Mouse (Mus musculus): ENCODE results near the gene Gtpbp6. TPM values are rescaled to one million over a fixed set of nuclear protein-coding genes. Genes with fewer than 3 reads are reported as not detected.
"Not testable (repeated sequence)": the region's sequence is repeated elsewhere in the genome, so short reads cannot be mapped to it uniquely, and the experiment has no call there.

Gtpbp6 gene
- polyA plus RNA-seq (2016; fragmentation: Nextera tagmentation; extraction: Ambion mirVana): 33.3 and 35.6 TPM in 2 replicates

DNA sequence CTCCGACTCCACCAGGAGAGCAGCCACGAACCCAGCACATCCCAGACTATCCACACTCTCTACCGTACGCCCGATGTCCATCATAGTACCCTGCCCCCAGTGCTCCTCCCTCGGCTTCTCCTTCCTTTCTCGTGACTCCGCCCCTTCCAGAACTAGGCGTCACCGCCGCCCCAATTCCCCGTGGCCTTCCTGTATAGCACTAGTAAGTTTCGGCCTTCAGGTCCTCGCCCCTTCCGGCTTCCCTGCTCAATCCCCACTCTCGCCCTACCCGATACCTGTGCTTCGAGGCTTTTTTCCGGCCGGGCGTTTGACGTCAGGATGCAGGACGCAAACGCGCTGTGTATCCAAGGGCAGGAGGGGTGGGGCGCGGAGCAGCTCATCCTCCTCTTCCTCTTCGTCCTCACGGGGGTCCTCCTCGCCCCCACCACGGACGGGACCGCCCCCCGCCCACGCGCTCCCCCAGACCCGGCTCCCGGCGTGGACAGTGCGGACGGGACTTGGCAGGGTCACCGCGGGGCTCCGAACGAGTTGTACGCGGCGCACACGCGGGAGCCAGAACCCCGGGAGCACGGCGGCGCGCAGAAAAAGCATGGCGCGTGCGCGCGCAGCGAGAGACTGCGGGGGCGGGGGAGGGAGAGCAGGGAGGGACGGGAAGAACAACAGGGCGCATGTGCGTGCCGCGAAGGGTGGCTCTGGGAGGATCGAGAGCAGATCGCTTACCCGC, at the start of gene Gtpbp6:
Gtpbp6 (minus strand) TSS at position 617 of the 724 bp plus-strand sequence.
- WGBS: under 1% methylated on average over 71 of the region's 71 CpGs
- peak within 1 kb of the TSS; percentile 97 for H3K27ac ChIP-seq (replicated peaks)
- peak; percentile 97 for DNase-seq (ENCODE audit: low spot score)
- H3K4me3 ChIP-seq: peak within 1 kb of the TSS; percentile 86
- H3K27me3 ChIP-seq (replicated peaks; ENCODE audit: low read depth, poor library complexity, severe bottlenecking): no peaks in the 10 kb centered on the region
- peaks cover 54% of the 10 kb centered on the region for H3K36me3 ChIP-seq (replicated peaks)
- H3K9me3 ChIP-seq: no peaks in the 10 kb centered on the region; the same call in 1 of the 2 replicates
- peaks cover 24% of the 10 kb centered on the region for H3K4me1 ChIP-seq

DNA sequence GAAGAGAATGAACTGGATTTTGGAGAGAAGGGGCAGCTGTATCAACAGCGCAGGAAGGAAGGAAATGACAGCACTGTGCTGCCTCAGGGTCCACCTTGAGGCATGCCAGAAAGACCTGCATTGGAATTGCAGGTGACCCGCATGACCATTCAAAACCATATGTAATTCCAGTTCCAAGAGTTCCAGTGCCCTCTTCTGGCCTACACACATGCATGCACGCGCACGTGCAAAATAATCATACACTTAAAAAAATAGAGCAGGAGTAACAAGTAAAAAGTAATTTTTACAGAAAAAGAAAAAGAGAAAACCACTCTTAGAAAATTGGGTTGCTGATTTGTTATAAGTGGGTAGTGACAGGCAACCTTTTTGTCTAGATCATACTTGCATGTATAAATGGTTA, 35.0 kb upstream of the Gtpbp6 start:
- no peaks in the 10 kb centered on the region for H3K4me1 ChIP-seq
- WGBS: 84% methylated on average over 5 of the region's 5 CpGs
- H3K27ac ChIP-seq (replicated peaks): no peak overlapping the region
- no peak for DNase-seq (ENCODE audit: low spot score)
- H3K4me3 ChIP-seq: no peak overlapping the region
- H3K9me3 ChIP-seq: no peaks in the 10 kb centered on the region
- peaks cover 81% of the 10 kb centered on the region for H3K36me3 ChIP-seq (replicated peaks)
- no peaks in the 10 kb centered on the region for H3K27me3 ChIP-seq (replicated peaks; ENCODE audit: low read depth, poor library complexity, severe bottlenecking)

GRCm38 (mm10) chr5:110142309-110142708, 34.3 kb upstream of the Gtpbp6 start:
- DNase-seq (ENCODE audit: low spot score): no peak
- H3K4me1 ChIP-seq: no peaks in the 10 kb centered on the region
- H3K4me3 ChIP-seq: no peak overlapping the region
- H3K9me3 ChIP-seq: no peaks in the 10 kb centered on the region
- 89% methylated on average over 2 of the region's 2 CpGs for WGBS
- H3K36me3 ChIP-seq (replicated peaks): peaks cover 78% of the 10 kb centered on the region
- H3K27ac ChIP-seq (replicated peaks): no peak overlapping the region
- no peaks in the 10 kb centered on the region for H3K27me3 ChIP-seq (replicated peaks; ENCODE audit: low read depth, poor library complexity, severe bottlenecking)

DNA sequence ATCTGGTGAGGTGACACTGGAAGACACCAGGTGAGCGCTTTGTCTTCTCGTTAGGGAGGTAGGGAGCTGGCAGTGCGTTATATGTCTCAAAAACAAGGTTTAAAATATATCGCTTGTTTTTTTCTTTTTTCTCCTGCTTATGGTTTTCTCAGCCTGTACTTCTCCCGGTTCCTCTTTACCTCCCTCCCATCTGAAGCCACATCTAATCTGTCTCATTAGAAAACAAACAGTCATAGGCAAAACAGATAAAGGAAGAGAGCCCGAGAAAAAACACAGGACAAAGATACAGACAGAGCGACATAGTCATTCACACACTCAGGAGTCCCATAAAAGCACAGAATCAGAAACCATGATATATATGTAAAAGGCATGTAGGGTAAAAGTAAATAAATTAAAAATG, 32.4 kb upstream of the Gtpbp6 start:
- 92% methylated on average over 7 of the region's 7 CpGs for WGBS
- Histone ChIP-seq H3K27ac (replicated peaks) (no peak overlapping the region), H3K4me1 (peaks cover 7% of the 10 kb centered on the region), H3K4me3 (no peak overlapping the region), H3K27me3 (replicated peaks; ENCODE audit: low read depth, poor library complexity, severe bottlenecking) (no peaks in the 10 kb centered on the region), H3K36me3 (replicated peaks) (peaks cover 62% of the 10 kb centered on the region), H3K9me3 (no peaks in the 10 kb centered on the region)
- no peak for DNase-seq (ENCODE audit: low spot score)

GRCm38 (mm10) chr5:110139325-110139724, 31.3 kb upstream of the Gtpbp6 start:
- H3K27me3 ChIP-seq (replicated peaks; ENCODE audit: low read depth, poor library complexity, severe bottlenecking): no peaks in the 10 kb centered on the region
- no peak overlapping the region for H3K27ac ChIP-seq (replicated peaks)
- no peak overlapping the region for H3K4me3 ChIP-seq
- H3K9me3 ChIP-seq: no peaks in the 10 kb centered on the region
- H3K4me1 ChIP-seq: peaks cover 7% of the 10 kb centered on the region
- WGBS: 93% methylated on average over 3 of the region's 3 CpGs
- peaks cover 51% of the 10 kb centered on the region for H3K36me3 ChIP-seq (replicated peaks)
- no peak for DNase-seq (ENCODE audit: low spot score)

GRCm38 (mm10) chr5:110137816-110138215, 29.8 kb upstream of the Gtpbp6 start:
- DNase-seq (ENCODE audit: low spot score): no peak
- Histone ChIP-seq H3K36me3 (replicated peaks) (peaks cover 38% of the 10 kb centered on the region), H3K27ac (replicated peaks) (no peak overlapping the region), H3K4me1 (peaks cover 7% of the 10 kb centered on the region), H3K27me3 (replicated peaks; ENCODE audit: low read depth, poor library complexity, severe bottlenecking) (no peaks in the 10 kb centered on the region), H3K4me3 (no peak overlapping the region), H3K9me3 (no peaks in the 10 kb centered on the region)
- WGBS: 95% methylated on average over 3 of the region's 3 CpGs

DNA sequence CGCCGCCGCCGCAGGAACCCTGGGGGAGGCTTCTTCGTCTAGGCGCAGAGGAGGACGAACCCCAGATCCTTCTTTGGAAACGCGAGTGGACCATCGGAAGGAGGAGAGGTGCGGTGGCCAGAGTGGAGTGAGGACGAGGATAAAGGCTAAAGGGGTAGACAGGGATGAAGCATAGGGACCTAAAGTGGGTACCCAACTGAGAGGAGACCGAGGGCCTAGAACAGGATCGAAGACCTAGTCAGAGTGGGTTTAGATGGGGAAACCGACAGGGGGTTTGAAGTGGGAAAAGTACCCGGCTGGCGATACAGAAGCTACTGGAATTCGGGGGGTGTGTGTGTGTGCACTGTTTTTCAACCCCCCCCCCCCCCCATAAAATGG, 28.1 kb upstream of the Gtpbp6 start:
- Histone ChIP-seq H3K27ac (replicated peaks) (peak overlapping the region; percentile 78), H3K36me3 (replicated peaks) (peaks cover 27% of the 10 kb centered on the region), H3K9me3 (0 out of 2 replicates have a peak, but pooled peaks cover 4% of the 10 kb centered on the region), H3K4me3 (peak overlapping the region; percentile 88), H3K4me1 (peaks cover 7% of the 10 kb centered on the region), H3K27me3 (replicated peaks; ENCODE audit: low read depth, poor library complexity, severe bottlenecking) (no peaks in the 10 kb centered on the region)
- DNase-seq (ENCODE audit: low spot score): no peak
- WGBS: 5% methylated on average over 18 of the region's 18 CpGs

- 4% methylated on average over 46 of the region's 46 CpGs for WGBS
- H3K27me3 ChIP-seq (replicated peaks; ENCODE audit: low read depth, poor library complexity, severe bottlenecking): no peaks in the 10 kb centered on the region
These were observed 27.5 kb upstream of the Gtpbp6 start, which contains the start of gene Chfr for GRCm38 (mm10) chr5:110135293-110136086. TSS of gene Chfr (plus strand) at chr5:110135842.

DNA sequence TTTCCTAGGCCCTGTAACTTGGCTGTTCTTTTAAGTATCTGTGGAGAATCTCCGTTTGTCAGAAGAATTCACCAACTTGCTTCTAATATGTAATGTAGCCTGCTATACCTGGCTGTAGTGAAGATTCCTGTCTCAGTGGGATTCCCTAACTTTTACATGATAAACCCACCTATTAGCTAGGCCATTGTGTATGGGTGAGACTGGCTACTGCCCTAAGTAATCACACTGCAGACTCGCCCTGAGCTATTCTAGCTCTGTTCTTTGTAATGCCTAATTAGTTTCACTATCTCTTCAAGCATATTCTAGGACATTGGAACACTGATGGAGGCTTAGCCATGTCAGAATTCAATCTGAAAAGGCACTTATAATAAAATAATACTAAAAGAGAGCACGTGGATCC, 14.4 kb upstream of the Gtpbp6 start:
- H3K4me3 ChIP-seq; H3K27ac ChIP-seq (replicated peaks); DNase-seq (ENCODE audit: low spot score); H3K9me3 ChIP-seq; H3K4me1 ChIP-seq; H3K27me3 ChIP-seq (replicated peaks; ENCODE audit: low read depth, poor library complexity, severe bottlenecking): not testable (repeated sequence)
- peaks cover 79% of the 10 kb centered on the region for H3K36me3 ChIP-seq (replicated peaks)
- WGBS: 88% methylated on average over 3 of the region's 3 CpGs

More at GRCm38 (mm10) chr5:110135293-110136086, 27.5 kb upstream of the Gtpbp6 start, which contains the start of gene Chfr:
- peak within 1 kb of the TSS; percentile 78 for H3K27ac ChIP-seq (replicated peaks)
- peak; percentile 99 for DNase-seq (ENCODE audit: low spot score)
- H3K4me1 ChIP-seq: peaks cover 7% of the 10 kb centered on the region
- H3K9me3 ChIP-seq: peaks cover 8% of the 10 kb centered on the region; the same call in 1 of the 2 replicates
- peak within 1 kb of the TSS; percentile 88 for H3K4me3 ChIP-seq
- H3K36me3 ChIP-seq (replicated peaks): peaks cover 27% of the 10 kb centered on the region

- peak within 1 kb of the TSS; percentile 87 for H3K27ac ChIP-seq (replicated peaks)
- H3K36me3 ChIP-seq (replicated peaks): peaks cover 50% of the 10 kb centered on the region
- under 1% methylated on average over 12 of the region's 12 CpGs for WGBS
- H3K27me3 ChIP-seq (replicated peaks; ENCODE audit: low read depth, poor library complexity, severe bottlenecking): no peaks in the 10 kb centered on the region
- peak; percentile 88 for DNase-seq (ENCODE audit: low spot score)
- peak within 1 kb of the TSS; percentile 77 for H3K4me3 ChIP-seq
- peaks cover 24% of the 10 kb centered on the region for H3K4me1 ChIP-seq
- H3K9me3 ChIP-seq: no peaks in the 10 kb centered on the region; the same call in 1 of the 2 replicates
These were observed 2.0 kb upstream of the Gtpbp6 start, which contains the start of gene Zfp605 for GRCm38 (mm10) chr5:110109991-110110441. TSS of gene Zfp605 (plus strand) at chr5:110110092.

DNA sequence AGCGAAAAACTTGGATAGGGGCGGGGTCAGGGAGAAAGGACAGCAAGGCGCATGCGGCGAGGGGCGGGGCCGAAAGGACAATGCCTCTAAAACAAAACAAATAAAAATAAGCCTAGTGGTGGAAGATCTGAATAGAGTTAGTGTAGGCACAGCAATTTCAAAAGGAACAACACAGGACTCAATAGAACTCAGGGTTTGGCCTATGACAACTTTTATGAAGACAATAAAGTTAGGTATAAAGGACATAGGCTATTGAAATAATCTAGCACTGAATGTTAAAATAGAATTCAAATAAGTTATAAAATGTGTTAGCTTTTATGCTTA, 270 bp upstream of the Gtpbp6 start:
- no peak for DNase-seq (ENCODE audit: low spot score)
- Histone ChIP-seq H3K27ac (replicated peaks) (peak overlapping the region; percentile 97), H3K36me3 (replicated peaks) (peaks cover 54% of the 10 kb centered on the region), H3K4me1 (peaks cover 24% of the 10 kb centered on the region), H3K9me3 (no peaks in the 10 kb centered on the region; the same call in 1 of the 2 replicates), H3K27me3 (replicated peaks; ENCODE audit: low read depth, poor library complexity, severe bottlenecking) (no peaks in the 10 kb centered on the region), H3K4me3 (peak overlapping the region; percentile 86)
- WGBS: under 1% methylated on average over 7 of the region's 7 CpGs

DNA sequence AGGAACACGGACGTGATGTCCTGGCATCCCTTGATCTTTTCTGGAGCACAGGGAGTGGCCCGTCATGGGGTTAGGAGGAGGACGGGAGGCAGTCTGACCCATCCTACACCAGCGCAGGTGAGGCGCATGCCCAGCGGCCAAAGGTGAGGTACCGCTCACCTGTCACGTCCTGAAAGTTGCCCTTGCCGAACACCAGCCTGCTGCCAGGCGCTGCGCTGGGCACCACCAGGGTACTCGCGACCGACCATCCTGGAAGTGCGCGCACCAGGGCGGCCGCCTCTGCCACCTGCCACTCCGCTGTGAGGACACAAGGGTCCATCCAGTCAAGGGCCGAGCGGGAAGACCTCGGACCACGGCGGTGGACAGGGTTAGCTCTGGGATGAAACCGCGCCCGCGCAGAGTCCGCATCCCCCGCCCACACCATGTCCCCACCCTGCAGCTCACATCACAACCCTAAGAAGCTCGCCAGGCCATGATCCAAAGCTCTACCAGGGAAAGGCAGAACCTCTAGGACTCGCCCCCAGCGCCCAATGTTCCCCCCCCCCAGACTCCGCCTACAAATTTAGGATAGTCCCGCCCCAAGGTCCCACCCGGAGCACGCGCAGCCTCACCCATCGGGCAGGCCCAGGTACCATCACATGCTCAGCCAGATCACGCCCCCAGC, 964 bp downstream of the Gtpbp6 start:
- Histone ChIP-seq H3K4me3 (peak overlapping the region; percentile 86), H3K4me1 (peaks cover 28% of the 10 kb centered on the region), H3K36me3 (replicated peaks) (peaks cover 54% of the 10 kb centered on the region), H3K27me3 (replicated peaks; ENCODE audit: low read depth, poor library complexity, severe bottlenecking) (no peaks in the 10 kb centered on the region), H3K9me3 (no peaks in the 10 kb centered on the region; the same call in 1 of the 2 replicates), H3K27ac (replicated peaks) (peak overlapping the region; percentile 97)
- no peak for DNase-seq (ENCODE audit: low spot score)
- 14% methylated on average over 41 of the region's 41 CpGs for WGBS
